Mouse (Mus musculus) heart, postnatal 0 days (tissue): ENCODE measurements at regions not wholly inside any gene's neighbourhood (a gene's known extent, or its start where the extent isn't known, plus 50 kb on each side); places are given as distances from the start of the nearest gene placed in this dataset.

Source experiments
- CTCF ChIP-seq: IDR thresholded peaks from 2 replicates; pipeline ENCODE4 v1.5.1; 2016; ENCODE audit warnings: antibody characterized with exemption, control low read depth, low read depth
- EP300 ChIP-seq: IDR thresholded peaks from 2 replicates; pipeline ENCODE4 v1.6.1; 2016; ENCODE audit warnings: antibody characterized with exemption, low read depth

DNA sequence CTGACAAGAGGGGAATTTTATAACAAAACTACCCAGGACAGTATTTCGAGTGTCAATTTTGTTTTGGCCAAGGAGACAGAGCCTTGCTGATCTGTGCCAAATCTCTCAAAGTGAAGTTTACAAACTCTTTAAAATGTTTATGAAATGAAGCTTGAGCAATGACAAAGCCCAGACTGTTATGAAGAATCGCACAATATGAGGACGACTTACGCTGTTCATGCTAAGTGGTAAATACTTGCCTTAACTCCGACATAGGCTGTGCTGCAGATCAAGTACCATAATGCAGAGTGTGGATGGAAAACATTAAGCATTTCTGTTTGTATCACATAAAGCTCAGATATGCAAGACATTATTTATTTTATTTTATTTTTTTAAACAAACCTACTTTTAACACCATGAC, 169.8 kb upstream of the Dcn start:
- no peak for TF ChIP-seq EP300
- TF ChIP-seq CTCF: no peak
